Mouse (Mus musculus): ENCODE results near the gene S100a2.

- TF ChIP-seq GATA1 (IDR thresholded peaks at IDR 0.05; ENCODE audit: low read length) (no peak), TAL1 (IDR thresholded peaks at IDR 0.05; ENCODE audit: low read length) (no peak)
These were observed 11.6 kb downstream of the S100a2 start, which contains the start of gene Gm42674 for GRCm38 (mm10) chr3:90601486-90602110.
